Mouse (Mus musculus) liver, postnatal 0 days (tissue): ENCODE results near the gene Dtx3.

Experiments
- CTCF ChIP-seq: sonication (generic); IDR thresholded peaks from 2 replicates; pipeline ENCODE4 v1.5.1; 2016; ENCODE audit warnings: antibody characterized with exemption, low read depth
- EP300 ChIP-seq: IDR thresholded peaks from 2 replicates; pipeline ENCODE4 v1.6.1; 2016; ENCODE audit warnings: antibody characterized with exemption, low read depth, mild to moderate bottlenecking

DNA sequence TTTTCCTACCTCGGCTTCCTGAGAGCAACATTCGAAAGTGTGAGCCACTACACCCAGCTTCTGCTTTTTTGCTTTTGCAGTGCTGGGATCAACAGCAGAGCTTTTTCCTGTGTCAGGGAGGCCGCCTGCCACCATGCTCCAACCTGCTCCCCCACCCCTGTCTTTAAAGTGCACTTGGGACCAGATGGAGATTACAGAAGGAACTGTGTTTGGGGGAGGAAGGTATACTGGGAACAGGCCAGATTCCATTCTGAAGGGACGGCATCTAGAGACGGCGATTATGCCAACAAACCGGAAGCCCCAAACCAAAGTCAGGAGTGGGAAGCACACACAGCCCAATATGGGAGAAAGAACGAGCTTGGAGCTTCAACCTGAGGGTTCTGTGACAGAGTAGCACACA is 31.6 kb upstream of the Dtx3 start:
- TF ChIP-seq CTCF (no peak), EP300 (no peak)
